Mouse (Mus musculus): Measurements from ENCODE around the gene Thrb.

Thrb gene

DNA sequence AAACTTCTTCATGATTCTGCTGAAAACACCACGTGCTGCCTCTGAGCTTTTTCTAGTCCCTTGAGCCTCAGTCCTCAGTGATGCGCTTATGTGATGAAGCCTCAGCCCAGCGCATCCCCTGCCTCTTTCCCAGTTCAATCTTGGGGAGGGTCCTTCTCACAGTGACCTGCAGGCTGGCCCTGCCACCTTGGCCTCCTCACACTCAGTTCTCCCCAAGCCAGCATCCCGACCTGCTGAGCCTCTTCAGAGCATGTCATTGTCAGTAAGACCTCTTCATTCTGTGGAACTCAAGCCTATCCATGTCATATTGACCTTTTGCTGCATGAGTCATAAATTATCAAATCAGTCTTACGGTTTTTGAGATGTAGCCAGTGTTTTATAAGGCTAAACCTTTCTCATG lies 376.5 kb downstream of the Thrb start:
- DNase-seq (ENCODE audit: low read depth) = no peak

DNA sequence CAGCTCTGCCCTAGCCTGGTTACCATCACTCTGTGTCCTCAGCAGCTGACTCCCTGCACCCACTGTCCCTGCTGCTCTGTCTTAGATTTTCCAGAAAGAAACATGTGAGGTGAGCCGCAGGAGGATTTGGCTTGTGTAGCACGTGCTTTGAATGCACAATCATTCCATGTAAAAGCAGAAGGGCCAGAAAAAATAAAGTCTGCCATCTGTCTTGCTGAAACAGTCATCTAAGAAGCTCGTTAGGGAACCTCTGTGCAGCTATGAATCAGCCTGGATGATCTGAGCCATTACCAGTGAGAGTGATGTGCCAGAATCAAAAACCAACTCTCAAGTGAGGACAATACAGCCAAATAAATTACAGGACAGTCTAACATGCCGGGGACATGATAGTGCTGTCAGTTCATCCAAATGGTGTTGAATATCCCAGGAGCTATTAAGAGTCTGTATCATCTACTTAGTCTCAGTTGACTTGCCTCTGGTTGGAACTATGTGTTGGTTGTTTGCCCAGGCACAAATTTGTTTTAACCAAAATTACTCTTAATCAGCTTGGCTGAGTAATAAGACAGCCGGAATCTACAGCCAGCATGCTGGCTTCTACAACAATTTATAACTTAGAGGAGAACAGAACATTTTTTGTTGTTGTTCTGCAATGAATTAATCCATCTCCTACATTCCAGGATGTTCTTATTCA lies 402.2 kb downstream of the Thrb start:
- DNase-seq (ENCODE audit: low read depth) = no peak
